1 mouse cellular context compared by ENCODE assay signal in genomic region chr4:132515369-132516155, GRCm38 (mm10).
TF ChIP-seq lines count a peak whose summit lies in the region.

No protein-coding gene starts in this region.

TF ChIP-seq in C2C12, 6 proteins besides CTCF, POLR2A, EP300 and RAD21:
- TF ChIP-seq MYOD1 (IDR thresholded peaks at IDR 0.05; ENCODE audit: control insufficient read depth, insufficient read length, low read depth) (no peak), MAX (IDR thresholded peaks at IDR 0.05) (peak; percentile 55)
